Comparison of ENCODE assay signal across 26 mouse cellular contexts in genomic region chr11:86809828-86810227, GRCm38 (mm10).
"Had no signal": no experiment of that assay in that cellular context is flagged by ENCODE, and none has a peak within 500 bp of the region (broad histone marks: within the 10 kb centered on the region; RNA-seq: fewer than 3 reads in every experiment).

No protein-coding gene starts in this region.

- H3K4me3 ChIP-seq: heart, embryonic 13.5 days; heart, embryonic 15.5 days; hindbrain, embryonic 12.5 days; kidney, embryonic 15.5 days; layer of hippocampus, adult 2 months; left cerebral cortex, adult 2 months; limb, embryonic 10.5 days; limb, embryonic 12.5 days; liver, embryonic 13.5 days had no signal

- H3K9me3 ChIP-seq: heart, embryonic 13.5 days; heart, embryonic 15.5 days; hindbrain, embryonic 12.5 days; kidney, embryonic 15.5 days; limb, embryonic 10.5 days; limb, embryonic 12.5 days; liver, embryonic 13.5 days had no signal

- H3K4me2 ChIP-seq: heart, embryonic 11.5 days; heart, embryonic 13.5 days; heart, embryonic 15.5 days; hindbrain, embryonic 12.5 days; hindbrain, embryonic 14.5 days; kidney, embryonic 15.5 days; limb, embryonic 12.5 days; liver, embryonic 11.5 days; liver, embryonic 13.5 days had no signal

- H3K27me3 ChIP-seq: heart, embryonic 13.5 days; heart, embryonic 15.5 days; hindbrain, embryonic 12.5 days; kidney, embryonic 15.5 days; limb, embryonic 12.5 days; liver, embryonic 13.5 days had no signal

- H3K27ac ChIP-seq: heart, embryonic 13.5 days; heart, embryonic 15.5 days; hindbrain, embryonic 12.5 days; hindbrain, embryonic 14.5 days; kidney, embryonic 15.5 days; kidney, postnatal 0 days; layer of hippocampus, adult 2 months; left cerebral cortex, adult 2 months; limb, embryonic 10.5 days; limb, embryonic 12.5 days; liver, embryonic 13.5 days had no signal

- DNase-seq: gastrocnemius, postnatal 14 days; gastrocnemius, postnatal 36 days; heart, adult 18-20 months; heart, postnatal 14 days; heart, postnatal 36 days; kidney, adult 11 months; kidney, adult 2 months; kidney, adult 9 months; kidney, postnatal 14 days; kidney, postnatal 36 days; liver; liver, embryonic 13.5 days had no signal

- ATAC-seq: hindbrain, embryonic 16.5 days; intestine, embryonic 16.5 days had no signal

- H3K36me3 ChIP-seq: liver, embryonic 13.5 days had no signal

- H3K9ac ChIP-seq: heart, embryonic 13.5 days; heart, embryonic 15.5 days; hindbrain, embryonic 12.5 days; hindbrain, embryonic 14.5 days; kidney, embryonic 15.5 days; limb, embryonic 12.5 days; liver, embryonic 13.5 days had no signal
